Mouse (Mus musculus) induced T-regulatory cell, adult 2 months (primary cell): ENCODE results near the gene Tubd1.

Experiments
- DNase-seq: peaks from one replicate; pipeline ENCODE4 v3.0.0-alpha.2; 2012; ENCODE audit warnings: low read depth

The Tubd1 gene

DNA sequence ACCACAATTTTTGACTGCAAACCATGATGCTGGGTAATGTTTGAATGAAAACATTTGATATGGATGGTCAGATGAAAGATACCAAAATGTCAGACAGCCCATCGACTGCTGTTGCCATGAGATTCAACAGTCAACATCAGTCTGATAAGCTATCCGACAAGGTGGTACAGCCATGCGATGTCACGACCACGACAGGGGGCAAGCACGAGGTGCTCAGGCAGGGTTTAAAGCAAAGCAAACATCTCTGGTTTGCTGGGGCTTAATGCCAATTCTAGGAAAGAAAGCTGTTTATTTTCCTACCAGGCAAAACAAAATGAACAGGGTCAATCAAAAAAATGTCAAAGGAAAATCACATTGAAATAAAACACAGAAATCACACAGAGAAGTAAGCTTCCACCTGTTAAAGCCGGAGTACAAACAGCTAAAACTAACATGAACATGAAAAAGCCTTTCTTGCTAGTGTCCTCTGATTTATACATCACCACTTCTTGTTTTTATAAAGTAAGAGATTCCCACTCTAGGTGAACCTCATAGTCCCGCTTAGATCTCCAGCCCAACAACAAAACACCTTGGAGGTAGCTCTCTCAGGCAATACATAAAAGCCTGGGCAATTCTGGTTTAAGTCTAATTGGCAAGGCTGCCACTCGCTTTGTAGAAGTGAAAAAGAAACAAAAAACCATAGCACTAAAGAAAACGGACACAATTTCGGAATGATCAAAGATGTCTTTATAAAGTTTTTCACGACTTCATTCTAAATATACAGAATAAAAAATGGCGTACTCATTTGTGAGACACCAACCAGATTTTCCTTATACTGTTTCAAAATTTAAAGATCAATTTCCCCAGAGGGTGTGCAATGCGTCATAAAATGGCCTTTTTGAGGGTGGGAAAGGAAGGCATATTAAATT is 39.5 kb downstream of the Tubd1 start:
- peak; percentile 74 for DNase-seq

DNA sequence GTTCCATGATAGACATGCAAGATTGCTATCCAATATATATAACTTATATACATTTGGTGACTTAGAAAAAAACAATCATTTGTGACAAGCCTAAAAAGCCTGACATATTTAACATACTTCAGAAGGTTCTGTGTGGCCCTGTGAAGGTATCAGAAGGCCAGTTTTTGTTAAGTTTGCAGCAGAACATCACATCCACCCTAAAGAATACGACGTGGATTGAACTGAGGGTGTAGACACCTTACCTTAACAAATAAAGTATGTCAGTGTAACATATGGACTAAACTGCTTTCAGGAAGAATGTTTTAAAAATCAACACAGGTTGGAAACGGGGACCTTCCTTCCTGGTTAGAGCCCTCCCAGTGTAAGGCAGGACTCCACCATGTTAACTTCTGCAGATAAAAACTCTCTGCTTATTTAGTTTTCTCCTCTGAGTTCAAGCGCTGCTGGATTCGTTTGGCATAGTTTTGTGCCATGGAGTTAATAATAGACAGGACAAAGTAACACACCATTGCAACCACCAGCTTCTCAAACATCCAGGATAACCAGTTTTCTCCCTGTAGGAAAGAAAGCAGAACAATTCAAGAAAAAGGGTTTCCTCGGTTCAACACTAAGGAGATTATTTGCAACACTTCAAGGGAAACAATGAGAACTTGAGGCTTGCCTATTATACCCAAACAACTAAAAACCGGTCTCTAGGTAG is 40.3 kb downstream of the Tubd1 start:
- DNase-seq, result peak; percentile 76

DNA sequence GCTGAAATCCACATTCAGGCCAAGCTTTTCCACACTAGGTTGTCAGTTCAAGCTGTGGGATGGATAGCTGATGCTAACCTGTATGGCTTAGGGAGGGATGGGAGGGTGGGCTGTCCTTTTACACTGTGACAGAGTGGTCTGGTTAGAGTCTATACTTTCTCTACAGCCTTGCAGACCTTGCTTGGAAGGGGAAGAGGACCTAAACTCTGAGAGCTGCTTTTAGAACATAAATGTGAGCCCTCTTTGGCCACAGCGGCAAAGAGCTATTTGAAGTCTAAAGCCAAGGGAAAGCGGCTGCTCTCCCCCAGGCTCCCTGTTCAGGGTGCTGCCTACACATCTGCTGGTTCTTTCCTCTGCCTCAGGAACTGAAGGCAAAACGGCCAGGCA is 40.8 kb downstream of the Tubd1 start:
- DNase-seq, result peak; percentile 74

- DNase-seq, result peak; percentile 90
Observed at GRCm38 (mm10) chr11:86586177-86586867, 41.5 kb downstream of the Tubd1 start.

- DNase-seq, result peak; percentile 96
Observed at GRCm38 (mm10) chr11:86586868-86587792, 42.3 kb downstream of the Tubd1 start.

DNA sequence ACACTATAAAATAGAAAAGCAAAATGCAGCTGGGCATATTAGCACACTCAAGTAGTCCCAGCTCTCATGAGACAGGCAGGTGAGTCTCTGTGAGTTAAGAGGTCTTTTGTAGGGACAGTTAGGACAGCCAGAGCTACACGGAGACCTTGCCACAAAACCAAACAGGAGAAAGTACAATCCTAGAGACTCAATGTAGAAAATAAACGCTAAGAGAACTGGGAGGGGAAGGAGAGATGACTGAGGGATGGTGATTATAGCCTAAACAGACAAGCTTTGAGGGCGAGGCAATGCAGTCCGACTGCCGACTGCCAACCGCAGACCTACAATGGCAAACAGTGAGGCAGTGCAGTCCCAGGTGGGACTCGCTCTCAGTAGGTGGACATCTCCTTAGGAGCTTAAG is 43.0 kb downstream of the Tubd1 start:
- DNase-seq, result peak; percentile 80

GRCm38 (mm10) chr11:86588583-86589298 is 44.0 kb downstream of the Tubd1 start:
- DNase-seq, result peak; percentile 69

DNA sequence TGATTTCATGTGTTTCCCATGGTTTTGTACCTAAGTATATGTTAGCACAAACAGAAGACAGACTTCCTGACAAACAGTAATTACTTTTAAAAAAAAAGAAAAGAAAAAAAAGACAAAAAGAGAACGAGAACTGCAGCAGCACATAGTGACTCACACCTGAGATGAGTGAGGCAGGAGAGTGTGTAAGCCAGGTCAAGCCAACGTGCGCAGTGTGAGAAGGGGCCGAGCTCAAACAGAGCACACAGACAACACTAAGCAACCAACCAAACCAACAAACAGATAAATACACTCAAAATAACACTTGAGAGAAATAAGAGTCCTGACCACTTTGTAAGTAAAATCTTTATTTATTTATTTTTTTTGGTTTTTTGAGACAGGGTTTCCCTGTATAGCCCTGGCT is 45.3 kb downstream of the Tubd1 start:
- peak; percentile 89 for DNase-seq

- DNase-seq, result peak; percentile 81
Observed at GRCm38 (mm10) chr11:86590579-86590978, 45.8 kb downstream of the Tubd1 start.

DNA sequence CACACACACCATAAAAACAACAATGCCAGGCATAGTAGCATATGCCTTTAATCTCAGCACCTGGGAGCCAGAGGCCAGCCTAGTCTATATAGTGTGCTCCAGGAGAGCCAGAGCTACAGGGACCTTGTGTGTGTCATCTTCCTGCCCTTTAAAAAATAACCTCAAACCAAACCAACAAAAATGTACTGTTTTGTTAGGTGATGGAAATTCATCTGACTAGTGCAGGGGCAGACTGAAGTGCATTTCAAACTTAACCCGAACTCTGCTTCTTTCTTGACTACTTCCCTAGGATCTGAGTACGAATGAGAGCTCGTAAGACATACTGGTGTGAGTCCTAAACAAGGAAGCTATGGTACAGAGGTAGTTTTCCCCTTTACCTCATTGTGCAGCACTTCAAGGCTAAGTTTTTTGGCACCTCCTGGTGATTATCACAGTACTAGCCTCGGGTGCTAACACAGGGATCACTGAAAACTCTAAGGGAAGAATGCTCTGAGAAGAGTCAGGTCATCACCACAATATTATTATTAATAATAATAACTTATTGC is 46.6 kb downstream of the Tubd1 start:
- DNase-seq, result peak; percentile 89

DNA sequence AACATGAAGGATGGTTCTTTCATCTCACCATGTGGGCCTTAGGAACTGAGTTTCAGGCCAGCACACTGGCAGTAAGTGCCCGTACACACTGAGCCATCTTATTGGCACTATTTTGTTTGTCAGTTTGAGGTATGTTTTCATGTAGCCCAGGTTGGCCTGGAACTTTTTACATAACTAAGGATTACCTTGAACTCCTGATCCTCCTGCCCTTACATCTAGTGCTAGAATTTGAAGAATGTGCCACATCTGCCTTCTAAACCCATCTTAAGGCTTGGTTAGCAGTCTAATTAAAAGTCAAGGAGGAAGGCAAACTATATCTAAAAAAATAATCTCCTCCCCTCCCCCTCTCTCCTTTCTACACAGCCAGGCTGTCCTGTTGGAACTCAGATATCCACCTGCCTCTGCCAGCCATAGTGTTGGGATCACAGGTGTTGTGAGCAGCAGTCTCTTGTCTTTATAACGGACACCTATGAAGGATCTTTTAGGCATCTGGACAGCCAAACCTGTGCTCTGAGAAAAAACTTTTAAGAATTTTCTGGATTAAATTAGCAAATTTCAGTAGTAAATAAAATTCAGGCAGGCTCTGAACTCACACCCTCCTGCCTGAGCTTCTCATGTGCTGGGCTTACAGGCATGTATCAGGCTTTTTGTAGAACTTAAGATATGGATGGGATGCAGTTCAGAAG is 47.3 kb downstream of the Tubd1 start:
- peak; percentile 70 for DNase-seq

- peak; percentile 95 for DNase-seq
Observed at GRCm38 (mm10) chr11:86592993-86593392, 48.2 kb downstream of the Tubd1 start.

DNA sequence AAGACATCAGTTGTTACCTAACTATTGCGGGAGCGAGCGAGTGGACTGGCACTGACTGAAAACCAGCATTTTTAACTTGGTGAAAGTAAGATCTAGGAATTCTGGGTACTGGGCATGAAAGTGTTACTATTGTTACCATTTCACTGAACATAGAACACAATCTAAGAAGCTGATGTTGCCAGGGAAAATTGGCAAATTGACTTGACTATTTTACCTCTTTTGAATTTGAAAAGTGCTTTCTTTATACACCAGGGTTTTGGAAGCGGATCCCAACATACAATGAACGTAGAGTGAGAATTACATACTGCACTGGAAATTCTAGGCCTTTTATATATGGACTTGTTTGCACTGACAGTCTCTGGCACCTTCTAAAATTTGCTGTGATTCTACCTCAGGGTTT is 48.7 kb downstream of the Tubd1 start:
- no peak for DNase-seq

DNA sequence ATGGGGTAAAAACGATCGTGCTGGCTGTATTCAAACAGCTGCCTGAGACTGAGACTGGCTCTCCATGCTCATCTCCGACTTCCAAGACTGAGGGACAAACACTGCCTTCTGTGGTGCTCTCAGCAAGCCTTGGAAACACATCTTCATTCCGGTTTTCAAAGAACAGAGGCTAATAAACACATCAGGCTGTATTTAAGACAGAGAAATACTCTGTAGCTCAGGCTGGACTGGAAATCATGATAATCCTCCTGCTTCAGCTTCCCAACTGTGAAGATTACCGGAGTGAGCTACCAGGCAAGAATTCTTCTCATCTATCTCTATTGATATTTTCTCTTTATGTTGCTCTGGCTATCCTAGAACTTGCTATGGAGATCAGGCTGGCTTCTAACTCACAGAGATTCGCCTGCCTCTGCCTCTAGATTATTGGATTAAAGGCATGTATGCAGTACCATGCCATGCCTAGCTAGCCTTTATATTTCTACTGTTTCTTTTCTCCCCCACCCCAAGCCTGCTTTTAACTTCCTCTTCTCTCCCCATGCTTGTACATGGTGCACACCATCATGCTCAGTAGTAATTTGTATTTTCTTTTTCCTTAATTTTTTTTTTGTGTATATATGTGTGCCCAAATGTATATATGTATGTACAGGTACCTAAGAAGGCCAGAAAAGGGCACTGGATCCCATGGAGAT is 49.5 kb downstream of the Tubd1 start:
- peak; percentile 71 for DNase-seq

GRCm38 (mm10) chr11:86595366-86595765 is 50.6 kb downstream of the Tubd1 start:
- peak; percentile 89 for DNase-seq

DNA sequence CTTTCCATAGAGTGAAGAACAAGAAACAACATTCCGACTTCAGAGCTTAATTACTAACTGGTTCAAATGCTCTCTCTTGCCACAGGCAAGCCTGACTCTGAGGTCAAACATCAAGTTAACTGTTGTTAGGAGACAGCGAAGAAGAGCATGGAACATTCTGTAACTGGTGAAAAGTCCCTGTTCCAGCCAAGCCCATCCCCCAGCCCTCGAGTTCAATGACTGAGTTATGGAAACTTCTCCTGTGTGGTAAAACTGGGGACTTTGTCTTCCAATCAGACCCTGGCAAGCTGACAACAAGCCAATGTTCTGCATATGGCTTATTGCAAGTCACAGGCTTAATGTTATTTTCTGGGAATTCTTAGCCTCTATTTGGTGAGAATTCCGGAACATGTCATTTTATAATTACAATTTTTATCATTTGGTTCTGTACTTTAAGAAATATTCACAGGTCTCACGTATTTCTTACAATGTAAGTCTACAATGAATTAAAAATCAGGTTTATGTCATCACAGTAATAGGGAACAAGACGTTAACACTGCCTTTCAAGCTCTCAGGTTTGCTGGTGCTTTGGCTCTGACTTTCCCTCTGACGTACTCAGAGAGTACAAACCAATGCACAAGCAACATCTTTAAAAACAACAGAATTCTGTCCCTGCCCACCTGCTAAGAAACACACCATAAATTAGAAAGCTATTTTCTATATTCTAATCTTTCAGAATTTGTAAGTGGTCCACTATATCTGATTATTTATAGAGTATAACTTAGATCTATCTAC is 51.6 kb downstream of the Tubd1 start:
- peak; percentile 94 for DNase-seq

DNA sequence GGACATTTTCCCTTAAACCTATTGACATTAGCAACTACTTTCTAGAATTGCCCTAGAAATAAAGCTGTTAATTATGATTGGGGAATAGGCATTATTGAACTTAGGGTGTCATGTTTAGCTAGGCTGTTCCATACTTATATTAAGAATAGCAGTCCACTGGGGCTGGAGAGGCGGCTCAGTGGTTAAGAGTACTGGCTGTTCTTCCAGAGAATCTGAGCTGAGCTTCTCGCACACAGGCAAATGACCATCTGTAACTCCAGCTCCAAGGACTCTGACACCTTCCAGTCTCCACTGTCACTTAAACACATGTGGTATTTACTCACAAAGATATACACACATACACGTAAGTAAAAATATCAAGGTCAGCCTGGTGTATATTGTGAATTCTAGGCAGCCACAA is 52.2 kb downstream of the Tubd1 start:
- DNase-seq, result no peak

GRCm38 (mm10) chr11:86598154-86598553 is 53.4 kb downstream of the Tubd1 start:
- no peak for DNase-seq

DNA sequence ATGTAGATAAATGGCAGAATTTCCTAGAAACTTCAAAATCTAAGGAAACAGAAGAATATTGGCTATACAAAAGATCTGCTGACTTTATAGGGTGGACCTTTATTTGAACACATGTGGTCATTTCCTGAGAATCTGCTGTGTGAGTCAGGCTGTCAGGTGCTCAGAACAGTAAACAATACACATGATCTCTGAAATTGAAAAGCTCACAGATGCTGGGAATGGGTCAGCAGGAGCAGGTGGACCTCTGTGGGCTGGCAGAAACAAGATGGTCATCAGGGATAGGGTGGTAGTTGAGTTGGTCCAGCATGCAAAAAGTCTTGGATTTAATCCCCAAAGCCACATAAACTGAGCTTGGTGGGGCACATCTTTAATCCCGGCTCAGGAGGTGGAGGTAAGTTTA is 53.8 kb downstream of the Tubd1 start:
- peak; percentile 68 for DNase-seq
